Mouse (Mus musculus) small intestine, adult 2 months (tissue): ENCODE data around the gene Abca16. TPM values are rescaled to one million over a fixed set of nuclear protein-coding genes. Genes with fewer than 3 reads are reported as not detected.

Experiments used
- H3K27ac ChIP-seq: fragments of 200-500 bp; 2 replicates; pipeline ENCODE4 v1.5.1; 2012; ENCODE audit warnings: low read depth, low read length, control low read depth, inconsistent platforms; ENCODE audit not compliant: insufficient read depth
- H3K27me3 ChIP-seq: fragments of 200-500 bp; 2 replicates; pipeline ENCODE4 v1.6.1; 2012; ENCODE audit warnings: mild to moderate bottlenecking, moderate library complexity, low read length, inconsistent platforms; ENCODE audit not compliant: control insufficient read depth, insufficient read depth
- H3K36me3 ChIP-seq: fragments of 200-500 bp; 2 replicates; pipeline ENCODE4 v1.6.1; 2012; ENCODE audit warnings: mild to moderate bottlenecking, low read length, control low read depth, inconsistent platforms; ENCODE audit not compliant: control insufficient read depth, insufficient read depth
- H3K4me1 ChIP-seq: fragments of 200-500 bp; 2 replicates; pipeline ENCODE4 v1.6.1; 2012; ENCODE audit warnings: low read length, inconsistent platforms, mixed read lengths; ENCODE audit not compliant: control insufficient read depth, insufficient read depth, insufficient read length
- H3K4me3 ChIP-seq: fragments of 200-500 bp; 2 replicates; pipeline ENCODE4 v1.5.1; 2012; ENCODE audit warnings: low read depth, mild to moderate bottlenecking, control low read depth, inconsistent platforms, low read length, moderate library complexity
- CTCF ChIP-seq: fragments of 200-500 bp; IDR thresholded peaks from 2 replicates; pipeline ENCODE4 v1.5.1; 2012; ENCODE audit warnings: low read depth, mild to moderate bottlenecking, control low read depth, inconsistent platforms, low read length, moderate library complexity, mixed read lengths; ENCODE audit not compliant: insufficient replicate concordance, insufficient read length; ENCODE audit errors: extremely low read depth
- POLR2A ChIP-seq: fragments of 200-500 bp; IDR thresholded peaks from 2 replicates; pipeline ENCODE4 v1.6.1; 2012; ENCODE audit warnings: low read depth, mild to moderate bottlenecking, control low read depth, inconsistent platforms, low read length, moderate library complexity
- WGBS: fragments of 180-500 bp; shearing (Covaris S2); methylation state at CpG from one replicate; pipeline ENCODE4 v1.1.7; 2018; 5-methylcytosine and 5-hydroxymethylcytosine counted together
- polyA plus RNA-seq: library from polyadenylated mRNA; depleted of rRNA; stranded (reverse); fragments of >200 nt; gene quantifications from 2 replicates; pipeline ENCODE4 v1.2.3, GENCODE M21; 2012; rRNA removed

The Abca16 gene
- not detected in 2 replicates for polyA plus RNA-seq

GRCm38 (mm10) chr7:120409447-120409846 is at the start of gene Abca16:
Gene Abca16, plus strand, starts transcription at chr7:120409647.
- no peak within 1 kb of the TSS for H3K27ac ChIP-seq
- WGBS: 73% methylated on average over 10 of the region's 10 CpGs
- no peaks in the 10 kb centered on the region for H3K4me1 ChIP-seq
- TF ChIP-seq POLR2A (no peak), CTCF (no peak)
- no peaks in the 10 kb centered on the region for H3K36me3 ChIP-seq
- no peaks in the 10 kb centered on the region for H3K27me3 ChIP-seq
- no peak within 1 kb of the TSS for H3K4me3 ChIP-seq

GRCm38 (mm10) chr7:120361159-120361558 is 48.3 kb upstream of the Abca16 start:
- Histone ChIP-seq H3K27me3 (no peaks in the 10 kb centered on the region), H3K4me3 (no peak overlapping the region), H3K36me3 (no peaks in the 10 kb centered on the region), H3K27ac (no peak overlapping the region), H3K4me1 (no peaks in the 10 kb centered on the region)
- TF ChIP-seq POLR2A (no peak), CTCF (peak; percentile 12; the same call in 1 of the 2 replicates)
- WGBS: 47% methylated on average over 13 of the region's 13 CpGs

- Histone ChIP-seq H3K27me3 (no peaks in the 10 kb centered on the region), H3K36me3 (no peaks in the 10 kb centered on the region), H3K4me1 (no peaks in the 10 kb centered on the region), H3K4me3 (no peak overlapping the region), H3K27ac (no peak overlapping the region)
- TF ChIP-seq POLR2A (no peak), CTCF (no peak)
- 59% methylated on average over 1 of the region's 1 CpGs for WGBS
These were observed 2.9 kb downstream of the Abca16 start for GRCm38 (mm10) chr7:120412391-120412790.

DNA sequence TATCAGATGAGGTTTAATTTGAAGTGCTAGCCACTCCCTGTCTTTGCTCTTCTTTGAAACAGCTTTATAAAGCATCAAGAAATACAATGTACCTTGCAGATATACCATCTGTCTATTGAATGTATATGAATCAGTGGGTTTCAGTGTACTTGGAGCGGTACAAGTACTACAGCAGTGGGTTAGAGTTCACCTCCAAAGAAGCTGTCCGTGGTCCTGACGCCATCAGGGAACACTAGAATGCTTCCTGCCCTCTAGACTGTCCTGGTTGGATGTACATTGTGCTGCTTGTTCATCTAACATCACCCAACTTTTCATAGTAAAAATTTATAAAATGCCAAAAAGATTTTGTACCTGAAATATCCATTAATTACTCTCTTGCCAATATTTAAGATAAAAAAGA is 17.2 kb downstream of the Abca16 start:
- Histone ChIP-seq H3K36me3 (no peaks in the 10 kb centered on the region), H3K27ac (no peak overlapping the region), H3K4me3 (no peak overlapping the region), H3K4me1 (no peaks in the 10 kb centered on the region), H3K27me3 (no peaks in the 10 kb centered on the region)
- TF ChIP-seq POLR2A: no peak
- TF ChIP-seq CTCF: no peak
- WGBS: 27% methylated on average over 3 of the region's 3 CpGs

GRCm38 (mm10) chr7:120431464-120431863 is 22.0 kb downstream of the Abca16 start:
- Histone ChIP-seq H3K4me3 (no peak overlapping the region), H3K27ac (no peak overlapping the region), H3K36me3 (no peaks in the 10 kb centered on the region), H3K27me3 (no peaks in the 10 kb centered on the region), H3K4me1 (no peaks in the 10 kb centered on the region)
- TF ChIP-seq CTCF: no peak

DNA sequence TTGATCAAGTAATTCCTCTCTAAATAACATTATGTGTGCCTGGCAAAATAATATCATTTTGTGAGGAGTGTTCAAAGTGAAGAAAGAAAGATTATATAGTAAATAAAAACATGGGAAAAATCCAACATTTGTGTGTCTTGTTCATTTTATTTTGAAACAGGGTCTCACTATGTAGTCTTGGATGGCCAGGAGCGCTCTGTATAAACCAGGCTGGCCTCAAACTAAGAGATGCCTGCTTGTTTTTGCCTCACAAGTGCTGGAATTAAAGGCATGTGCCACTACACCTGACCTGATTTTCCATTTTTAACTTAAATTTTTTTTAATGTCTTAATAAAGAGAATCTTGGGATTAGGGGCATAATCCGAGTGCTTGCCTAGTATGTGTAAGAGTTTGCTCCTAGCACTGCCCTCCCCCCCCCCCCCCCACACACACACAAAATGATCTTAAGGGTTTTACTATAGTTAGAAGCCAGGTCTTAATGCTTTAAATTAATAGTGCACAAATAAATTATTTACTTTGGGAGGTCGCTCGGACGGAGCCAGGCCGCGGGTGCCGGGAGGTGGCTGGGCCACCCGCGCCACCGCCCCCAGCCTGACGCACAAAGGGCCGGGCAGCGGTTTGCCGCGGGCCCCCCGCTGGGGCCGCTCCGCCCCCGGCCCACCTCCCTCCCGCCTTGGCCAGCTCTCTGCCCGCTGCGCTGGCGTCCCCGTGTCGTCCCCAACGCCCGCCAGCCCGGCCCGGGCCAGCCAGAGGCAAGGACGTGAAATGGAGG is 94.6 kb downstream of the Abca16 start:
- no peak overlapping the region for H3K4me3 ChIP-seq
- no peak overlapping the region for H3K27ac ChIP-seq
- H3K27me3 ChIP-seq: no peaks in the 10 kb centered on the region
- 21% methylated on average over 31 of the region's 31 CpGs for WGBS
- no peaks in the 10 kb centered on the region for H3K4me1 ChIP-seq
- no peaks in the 10 kb centered on the region for H3K36me3 ChIP-seq
- no peak for TF ChIP-seq POLR2A
- no peak for TF ChIP-seq CTCF

DNA sequence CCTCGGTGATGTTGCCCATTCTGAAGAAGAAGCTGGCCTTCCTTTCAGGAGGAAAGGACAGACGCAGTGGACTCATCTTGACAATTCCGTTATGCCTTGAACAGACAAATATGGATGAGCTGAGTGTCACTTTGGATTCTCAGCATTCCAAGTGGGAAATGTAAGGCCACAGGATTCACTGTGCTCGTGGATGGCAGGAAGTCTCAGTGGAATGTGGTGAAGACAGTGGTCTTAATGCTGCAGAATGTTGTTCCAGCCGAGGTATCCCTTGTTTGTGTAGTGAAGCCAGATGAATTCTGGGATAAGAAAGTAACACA is 95.2 kb downstream of the Abca16 start:
- TF ChIP-seq CTCF (no peak), POLR2A (no peak)
- no peaks in the 10 kb centered on the region for H3K36me3 ChIP-seq
- H3K4me3 ChIP-seq: no peak overlapping the region
- no peaks in the 10 kb centered on the region for H3K27me3 ChIP-seq
- no peak overlapping the region for H3K27ac ChIP-seq
- no peaks in the 10 kb centered on the region for H3K4me1 ChIP-seq
- 32% methylated on average over 5 of the region's 5 CpGs for WGBS

DNA sequence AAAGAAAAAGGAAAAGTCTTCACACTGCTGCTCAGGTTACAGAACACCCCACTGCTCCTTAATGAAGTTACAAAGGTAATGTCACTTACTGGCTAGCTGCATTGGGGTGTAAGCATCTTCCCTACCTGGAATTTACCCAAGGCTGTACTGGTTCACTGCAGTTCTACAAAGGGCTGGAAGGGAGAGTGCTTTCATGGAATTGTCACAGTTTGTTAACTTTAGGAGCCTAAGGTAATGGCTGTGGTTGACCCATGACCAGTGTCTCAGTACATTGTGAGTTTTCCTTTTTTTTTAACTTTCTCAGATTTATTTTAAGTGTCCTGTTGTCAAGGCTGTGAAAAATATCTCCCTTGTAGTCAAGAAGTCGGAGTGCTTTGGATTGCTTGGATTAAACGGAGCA is 125.4 kb downstream of the Abca16 start:
- 72% methylated on average over 2 of the region's 2 CpGs for WGBS
- H3K27me3 ChIP-seq: no peaks in the 10 kb centered on the region

More for the DNA sequence above, 125.4 kb downstream of the Abca16 start:
- H3K27ac ChIP-seq: no peak overlapping the region
- H3K36me3 ChIP-seq: no peaks in the 10 kb centered on the region
- H3K4me3 ChIP-seq: no peak overlapping the region
- no peak for TF ChIP-seq CTCF
- no peak for TF ChIP-seq POLR2A
- no peaks in the 10 kb centered on the region for H3K4me1 ChIP-seq
